Mouse (Mus musculus) frontal cortex, adult 2 months (tissue): ENCODE measurements around the gene Siva1. TPM values are rescaled to one million over a fixed set of nuclear protein-coding genes. Genes with fewer than 3 reads are reported as not detected.

Experiments
- DNase-seq, 2 experiments: peaks; one replicate each; pipeline ENCODE4 v3.0.0; 2022; ENCODE audit warnings: low spot score in 1 of 2; ENCODE audit errors: extremely low spot score in 1 of 2
- polyA plus RNA-seq: library from polyadenylated mRNA; depleted of rRNA; stranded (reverse); fragments of >200 nt; gene quantifications from 2 replicates; pipeline ENCODE4 v1.2.3, GENCODE M21; 2012; rRNA removed

The Siva1 gene
- 24.4 and 30.2 TPM in 2 replicates for polyA plus RNA-seq

- peak; percentile 96 to 98 for DNase-seq
Observed at GRCm38 (mm10) chr12:112644180-112644854, at the start of gene Siva1. Gene Siva1 (plus strand): TSS chr12:112644679.

GRCm38 (mm10) chr12:112594989-112595388 lies 49.5 kb upstream of the Siva1 start:
- peak in 1 of 2 experiments; percentile 86 for DNase-seq

- DNase-seq: peak in 1 of 2 experiments; percentile 62
Observed at GRCm38 (mm10) chr12:112595626-112596025, 48.9 kb upstream of the Siva1 start.

GRCm38 (mm10) chr12:112596454-112596853 lies 48.0 kb upstream of the Siva1 start:
- no peak for DNase-seq

GRCm38 (mm10) chr12:112596891-112597500 lies 47.5 kb upstream of the Siva1 start:
- DNase-seq: no peak

GRCm38 (mm10) chr12:112597618-112598017 lies 46.9 kb upstream of the Siva1 start:
- peak in 1 of 2 experiments; percentile 67 for DNase-seq

- no peak for DNase-seq
Observed at GRCm38 (mm10) chr12:112599198-112599597, 45.3 kb upstream of the Siva1 start.

- DNase-seq: no peak
Observed at GRCm38 (mm10) chr12:112599942-112600611, 44.4 kb upstream of the Siva1 start.

- DNase-seq: peak in 1 of 2 experiments; percentile 51
Observed at GRCm38 (mm10) chr12:112604022-112604421, 40.5 kb upstream of the Siva1 start.

GRCm38 (mm10) chr12:112604709-112605649 lies 39.5 kb upstream of the Siva1 start:
- peak in 1 of 2 experiments; percentile 60 for DNase-seq

- peak in 1 of 2 experiments; percentile 89 for DNase-seq
Observed at GRCm38 (mm10) chr12:112605766-112606165, 38.7 kb upstream of the Siva1 start.

- no peak for DNase-seq
Observed at GRCm38 (mm10) chr12:112606998-112607397, 37.5 kb upstream of the Siva1 start.

- DNase-seq: no peak
Observed at GRCm38 (mm10) chr12:112609031-112609430, 35.4 kb upstream of the Siva1 start.

GRCm38 (mm10) chr12:112616668-112617067 lies 27.8 kb upstream of the Siva1 start:
- DNase-seq: no peak

GRCm38 (mm10) chr12:112617184-112617583 lies 27.3 kb upstream of the Siva1 start:
- peak; percentile 82 to 87 for DNase-seq

- peak; percentile 63 to 78 for DNase-seq
Observed at GRCm38 (mm10) chr12:112617898-112618380, 26.5 kb upstream of the Siva1 start.

GRCm38 (mm10) chr12:112618981-112619685 lies 25.3 kb upstream of the Siva1 start:
- DNase-seq: no peak

GRCm38 (mm10) chr12:112619686-112620353 lies 24.7 kb upstream of the Siva1 start, which contains the start of gene Adssl1:
Gene Adssl1 (plus strand): TSS chr12:112620045.
- no peak for DNase-seq
